Mouse (Mus musculus): ENCODE results near the gene Mrpl23. TPM values are rescaled to one million over a fixed set of nuclear protein-coding genes. Genes with fewer than 3 reads are reported as not detected.

Mrpl23 gene
- polyA plus RNA-seq, 1 experiment from 2014 or later: 25.9 TPM

- WGBS: 92% methylated on average over 3 of the region's 3 CpGs
- H3K9me3 ChIP-seq (replicated peaks): peaks cover 3% of the 10 kb centered on the region; the same call in 1 of the 2 replicates
- H3K27me3 ChIP-seq (ENCODE audit: low read depth, poor library complexity, severe bottlenecking): 0 out of 2 replicates have a peak, but pooled peaks cover 2% of the 10 kb centered on the region
- H3K27ac ChIP-seq: peak overlapping the region; percentile 1; the same call in 1 of the 2 replicates
- no peak overlapping the region for H3K4me3 ChIP-seq
- H3K36me3 ChIP-seq: no peaks in the 10 kb centered on the region
- no peak for DNase-seq (ENCODE audit: low spot score)
- peaks cover 32% of the 10 kb centered on the region for H3K4me1 ChIP-seq
Measured at GRCm38 (mm10) chr7:142585890-142586289, 53.4 kb downstream of the Mrpl23 start.

- WGBS: 75% methylated on average over 9 of the region's 9 CpGs
- DNase-seq (ENCODE audit: low spot score): no peak
- Histone ChIP-seq H3K4me1 (peaks cover 54% of the 10 kb centered on the region), H3K4me3 (no peak overlapping the region), H3K27me3 (ENCODE audit: low read depth, poor library complexity, severe bottlenecking) (0 out of 2 replicates have a peak, but pooled peaks cover 2% of the 10 kb centered on the region), H3K9me3 (replicated peaks) (no peaks in the 10 kb centered on the region), H3K36me3 (no peaks in the 10 kb centered on the region), H3K27ac (peak overlapping the region; percentile 80)
Measured at GRCm38 (mm10) chr7:142588282-142588941, 55.9 kb downstream of the Mrpl23 start.

MicroRNA genes within 50 kb of the gene (microRNA counts, 519-probe panel; counts per million panel counts)
- microRNA mmu-miR-675-3p (4,754 counts per million, percentile 84 among the panel's probes with 10 or more counts), microRNA mmu-miR-675-5p (684 counts per million, percentile 72 among the panel's probes with 10 or more counts)

Small RNAs within 50 kb of the gene (microRNA-seq; reads per million reads assigned to microRNA genes)
- 245 reads per million, percentile 59 among the genes with 10 or more reads in this experiment for gene Mir675

Other genes starting within 250 kb of the Mrpl23 start
- gene Krtap5-1, start 235.6 kb upstream of the Mrpl23 start, polyA plus RNA-seq (2016; fragmentation: Nextera tagmentation; extraction: Ambion mirVana): not detected in 2 replicates
- not detected in 2 replicates for gene Krtap5-4, start 229.1 kb upstream of the Mrpl23 start, polyA plus RNA-seq (2016; fragmentation: Nextera tagmentation; extraction: Ambion mirVana)
- 0.53 and 0.73 TPM in 2 replicates for gene Ifitm10, start 158.9 kb upstream of the Mrpl23 start, polyA plus RNA-seq (2016; fragmentation: Nextera tagmentation; extraction: Ambion mirVana)
- gene Gm49369, start 150.0 kb upstream of the Mrpl23 start, polyA plus RNA-seq (2016; fragmentation: Nextera tagmentation; extraction: Ambion mirVana): 0.63 and 1.1 TPM in 2 replicates
- 121 and 132 TPM in 2 replicates for gene Ctsd, start 144.6 kb upstream of the Mrpl23 start, polyA plus RNA-seq (2016; fragmentation: Nextera tagmentation; extraction: Ambion mirVana)
- 0.25 TPM in 1 of 2 replicates, not detected in the other for gene Syt8, start 97.8 kb upstream of the Mrpl23 start, polyA plus RNA-seq (2016; fragmentation: Nextera tagmentation; extraction: Ambion mirVana)
- 2.4 and 3.6 TPM in 2 replicates for gene Tnni2, start 90.9 kb upstream of the Mrpl23 start, polyA plus RNA-seq (2016; fragmentation: Nextera tagmentation; extraction: Ambion mirVana)
- gene Lsp1, start 71.9 kb upstream of the Mrpl23 start, polyA plus RNA-seq (2016; fragmentation: Nextera tagmentation; extraction: Ambion mirVana): 28.7 and 31.1 TPM in 2 replicates
- gene Tnnt3, start 33.9 kb upstream of the Mrpl23 start, polyA plus RNA-seq (2016; fragmentation: Nextera tagmentation; extraction: Ambion mirVana): 1.6 and 1.7 TPM in 2 replicates
- 769 and 872 TPM in 2 replicates for gene Igf2, start 134.1 kb downstream of the Mrpl23 start, polyA plus RNA-seq (2016; fragmentation: Nextera tagmentation; extraction: Ambion mirVana)
- 0.09 and 0.11 TPM in 2 replicates for gene Gm49394, start 137.3 kb downstream of the Mrpl23 start, polyA plus RNA-seq (2016; fragmentation: Nextera tagmentation; extraction: Ambion mirVana)
- not detected in 2 replicates for gene Ins2, start 210.7 kb downstream of the Mrpl23 start, polyA plus RNA-seq (2016; fragmentation: Nextera tagmentation; extraction: Ambion mirVana)